Mouse (Mus musculus): ENCODE measurements around the gene Ankrd36.

The Ankrd36 gene

GRCm38 (mm10) chr11:5700808-5701207 is 131.3 kb downstream of the Ankrd36 start:
- DNase-seq, result no peak

- DNase-seq, result no peak
These were observed 131.8 kb downstream of the Ankrd36 start for GRCm38 (mm10) chr11:5701300-5701699.

DNA sequence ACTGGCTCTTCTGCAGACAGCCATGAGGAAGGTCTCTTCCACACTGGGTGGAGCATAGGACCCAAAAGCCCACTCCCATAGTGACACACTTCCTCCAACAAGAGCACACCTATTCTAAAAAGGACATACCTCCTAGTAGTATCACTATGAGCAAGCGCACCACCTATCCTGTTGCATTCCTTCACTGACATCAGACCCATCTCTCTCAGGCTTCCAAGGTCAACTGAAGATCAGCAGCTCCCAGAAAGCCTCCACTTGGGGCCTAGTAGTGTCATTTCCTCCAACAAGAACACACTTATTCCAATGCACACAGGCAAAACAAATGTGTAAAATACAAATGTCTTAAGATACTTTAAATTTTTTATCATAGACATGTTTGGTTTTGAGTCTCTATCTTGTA is 132.3 kb downstream of the Ankrd36 start:
- DNase-seq, result no peak

DNA sequence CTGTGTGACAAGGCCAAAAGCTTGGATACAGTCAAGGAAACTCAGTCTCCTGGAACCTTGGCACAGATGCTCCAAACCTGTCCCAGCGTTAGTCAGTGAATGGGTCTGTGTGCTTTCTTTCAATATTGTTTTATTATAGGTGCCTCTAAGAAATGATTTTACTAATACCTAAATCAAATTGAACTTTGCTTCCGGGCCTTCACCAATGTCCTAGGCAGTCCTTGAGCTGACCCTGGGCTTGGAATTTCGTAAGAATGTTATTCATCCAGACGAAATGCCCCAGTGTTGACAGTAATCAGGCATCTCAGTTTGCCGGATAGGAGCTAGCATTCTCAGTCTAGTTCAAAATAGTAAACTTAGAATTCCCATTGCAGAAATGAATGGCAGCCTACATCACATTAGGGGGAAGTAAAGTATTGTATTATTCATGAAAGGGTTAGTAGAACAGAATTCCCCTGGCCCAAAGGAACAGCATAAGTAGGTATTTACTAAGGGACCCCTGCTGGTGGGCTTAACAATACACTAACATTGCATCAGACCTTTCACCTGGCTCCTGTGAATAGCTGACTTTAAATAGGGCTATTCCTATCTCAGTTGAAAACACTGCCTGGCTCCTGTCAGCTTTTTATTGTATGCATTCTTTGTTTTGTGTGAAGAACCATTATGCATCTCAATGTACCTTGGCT is 132.9 kb downstream of the Ankrd36 start:
- DNase-seq, result no peak

DNA sequence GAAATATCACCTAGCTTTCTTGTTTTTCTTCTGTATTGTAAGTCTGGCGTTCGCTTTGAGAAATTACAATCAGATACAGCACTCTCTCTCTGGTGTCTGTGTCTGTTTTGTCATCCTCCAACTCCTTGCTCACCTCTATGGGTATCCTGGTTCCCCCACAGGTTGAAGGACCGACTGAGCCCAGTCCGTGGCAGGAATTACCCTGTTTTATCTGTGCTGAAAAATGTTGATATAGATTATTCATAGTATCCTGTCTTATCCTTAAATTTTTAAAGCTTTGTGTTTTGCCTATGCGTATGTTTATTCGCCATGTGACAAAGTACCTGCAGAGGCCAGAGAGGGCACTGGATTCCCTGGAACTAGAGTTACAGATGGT is 133.5 kb downstream of the Ankrd36 start:
- no peak for DNase-seq

DNA sequence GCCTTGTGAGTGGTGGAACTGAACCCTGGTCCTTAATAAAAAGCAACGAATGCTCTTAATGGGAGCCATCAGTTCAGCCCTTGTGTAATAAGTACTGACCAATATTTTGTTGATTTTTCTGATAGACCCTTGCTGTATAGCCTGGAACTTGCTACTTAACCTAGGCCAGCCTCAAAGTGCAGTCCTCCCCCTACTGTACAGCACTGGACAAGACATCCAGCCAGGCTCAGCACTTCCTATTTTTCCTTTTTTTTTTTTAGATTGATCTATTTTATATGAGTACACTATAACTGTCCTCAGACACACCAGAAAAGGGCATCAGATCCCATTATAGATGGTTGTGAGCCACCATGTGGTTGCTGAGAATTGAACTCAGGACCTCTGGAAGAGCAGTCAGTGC is 133.9 kb downstream of the Ankrd36 start:
- DNase-seq, result no peak

- no peak for DNase-seq
These were observed 136.5 kb downstream of the Ankrd36 start for GRCm38 (mm10) chr11:5705972-5706371.

GRCm38 (mm10) chr11:5706874-5707529 is 137.5 kb downstream of the Ankrd36 start:
- no peak for DNase-seq

GRCm38 (mm10) chr11:5707530-5708353 is 138.3 kb downstream of the Ankrd36 start:
- DNase-seq, result peak; percentile 91 to 93

DNA sequence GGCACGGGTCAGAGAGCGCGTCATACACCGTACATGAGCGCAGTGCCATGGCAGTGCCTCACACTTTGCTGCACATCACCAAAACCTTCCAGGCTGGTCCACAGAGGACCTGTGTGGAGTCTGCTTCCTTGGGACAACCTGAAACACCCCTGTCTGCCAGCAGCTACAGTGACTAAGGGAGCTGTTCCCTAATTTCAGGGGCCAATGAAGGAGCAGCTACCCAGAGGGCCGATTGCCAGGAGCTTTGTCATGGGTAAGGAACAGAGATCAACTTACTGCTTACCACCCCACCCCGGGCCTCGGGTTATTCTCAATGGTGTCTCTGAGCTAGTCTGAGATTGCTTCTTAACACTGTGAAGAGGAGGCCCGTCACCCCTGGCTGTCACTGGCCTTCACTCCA is 145.7 kb downstream of the Ankrd36 start:
- DNase-seq, result no peak

DNA sequence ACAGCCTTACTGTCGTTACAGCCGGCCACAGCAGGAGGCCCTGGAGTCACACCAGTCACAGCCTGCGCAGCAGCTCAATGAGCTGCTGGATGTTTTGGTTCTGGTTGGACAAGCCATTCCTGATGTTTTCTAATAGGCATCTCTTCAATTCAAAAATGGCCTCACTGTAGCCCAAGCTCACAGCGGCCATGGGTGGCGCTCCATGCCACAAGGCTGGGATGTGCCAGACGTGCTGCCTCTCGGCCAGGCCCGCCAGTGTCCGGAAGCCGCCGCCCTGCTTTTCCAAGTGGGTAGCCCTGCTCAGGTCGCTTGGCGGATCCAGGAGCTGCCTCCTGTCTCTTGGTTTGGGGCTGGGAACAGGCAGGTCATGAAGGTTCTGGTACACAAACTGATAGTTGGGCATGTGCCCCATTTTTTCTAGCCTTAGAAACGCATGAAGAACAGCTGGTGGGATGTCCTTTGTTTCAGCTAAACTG is 146.2 kb downstream of the Ankrd36 start, which contains the start of gene Mrps24:
TSS of gene Mrps24 (minus strand) at position 51 of the 476 bp plus-strand sequence.
- no peak for DNase-seq

DNA sequence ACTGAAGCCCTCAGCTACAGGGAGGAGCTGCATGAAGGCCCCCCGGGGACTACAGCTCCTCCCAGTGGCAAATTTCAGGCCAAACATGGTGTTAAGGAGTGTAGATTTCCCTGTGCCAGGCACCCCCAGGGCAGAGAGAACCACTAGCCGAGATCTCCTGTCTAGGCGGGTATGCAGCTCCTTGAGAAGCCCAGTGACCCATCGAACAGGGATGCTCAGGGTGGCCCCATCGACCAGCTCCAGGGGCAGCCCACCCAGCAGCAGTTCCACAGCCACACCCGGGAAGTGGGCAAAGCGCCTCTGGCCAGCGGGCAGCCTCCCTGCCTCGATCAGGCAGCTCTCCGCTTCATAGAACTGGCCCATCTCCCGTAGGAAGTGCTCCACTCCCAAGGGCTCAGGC is 146.8 kb downstream of the Ankrd36 start:
- DNase-seq, result no peak

DNA sequence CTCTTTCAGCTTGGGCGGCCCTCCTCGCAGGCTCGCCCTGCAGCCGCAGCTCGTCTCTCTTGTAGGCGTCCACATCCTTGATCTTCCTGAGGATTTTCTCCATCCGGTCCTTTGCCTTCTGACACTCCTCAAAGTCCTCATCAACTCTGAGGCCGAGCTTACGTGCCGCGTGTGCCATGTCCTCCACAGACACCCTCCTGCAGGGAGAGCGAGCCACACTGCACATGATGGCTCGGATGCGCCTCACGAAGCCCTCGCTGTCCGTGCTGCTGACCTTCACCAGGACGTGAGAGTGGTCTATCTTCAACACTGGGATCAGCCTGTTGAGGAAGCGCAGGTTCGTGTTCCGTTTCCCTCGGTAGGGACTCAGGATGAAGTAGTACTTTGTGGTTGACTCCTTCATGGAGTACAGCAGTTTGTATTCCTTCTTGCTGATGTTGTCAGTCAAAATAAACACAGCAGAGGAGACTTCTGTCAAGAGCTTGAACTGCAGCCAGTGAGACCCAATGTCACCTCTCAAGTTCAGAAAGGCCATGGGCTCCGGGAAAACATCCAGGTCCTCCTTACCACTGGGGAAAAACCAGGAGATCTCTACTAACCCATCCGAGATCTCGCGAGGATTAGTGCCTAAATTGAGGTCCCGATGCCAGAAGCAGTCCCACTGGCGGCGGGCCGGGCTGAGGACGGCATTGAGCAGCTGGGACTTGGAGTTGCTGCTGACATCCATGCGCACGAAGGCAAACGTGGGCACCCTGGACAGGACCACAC is 147.6 kb downstream of the Ankrd36 start:
- DNase-seq, result no peak

DNA sequence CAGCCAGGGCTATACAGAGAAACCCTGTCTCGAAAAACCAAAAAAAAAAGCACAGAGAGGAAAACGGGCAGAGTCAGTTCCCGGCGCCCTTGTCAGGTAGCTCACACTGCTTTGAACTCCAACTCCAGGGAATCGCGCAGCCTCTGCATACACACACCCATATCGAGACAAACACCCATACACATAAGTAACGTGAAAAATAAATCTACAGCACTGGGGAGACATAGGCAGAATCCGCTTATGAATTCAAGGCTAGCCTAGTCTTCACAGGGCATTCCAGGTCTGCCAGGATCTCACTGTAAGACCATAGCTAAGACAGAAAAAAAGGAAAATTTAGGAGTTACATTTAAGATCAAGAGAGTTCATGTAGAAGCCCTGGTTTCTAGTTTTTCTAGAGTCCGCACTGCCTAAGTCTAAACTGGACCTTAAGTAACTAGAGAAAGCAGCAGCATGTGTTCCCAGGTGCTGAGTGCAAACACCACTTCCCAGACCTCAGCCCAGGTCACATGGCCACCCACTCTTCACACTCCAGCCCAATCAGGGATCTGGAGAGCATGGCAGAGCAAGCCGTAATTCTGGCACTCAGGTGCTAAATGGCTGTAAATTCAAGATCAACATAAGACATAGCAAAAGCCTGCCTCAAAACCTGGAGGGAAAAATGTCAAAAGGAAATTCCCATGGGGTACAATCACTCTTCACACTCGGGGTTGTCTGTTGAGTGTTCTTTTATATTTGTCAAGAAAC is 149.3 kb downstream of the Ankrd36 start:
- no peak for DNase-seq

GRCm38 (mm10) chr11:5729582-5729981 is 160.1 kb downstream of the Ankrd36 start:
- no peak for DNase-seq

DNA sequence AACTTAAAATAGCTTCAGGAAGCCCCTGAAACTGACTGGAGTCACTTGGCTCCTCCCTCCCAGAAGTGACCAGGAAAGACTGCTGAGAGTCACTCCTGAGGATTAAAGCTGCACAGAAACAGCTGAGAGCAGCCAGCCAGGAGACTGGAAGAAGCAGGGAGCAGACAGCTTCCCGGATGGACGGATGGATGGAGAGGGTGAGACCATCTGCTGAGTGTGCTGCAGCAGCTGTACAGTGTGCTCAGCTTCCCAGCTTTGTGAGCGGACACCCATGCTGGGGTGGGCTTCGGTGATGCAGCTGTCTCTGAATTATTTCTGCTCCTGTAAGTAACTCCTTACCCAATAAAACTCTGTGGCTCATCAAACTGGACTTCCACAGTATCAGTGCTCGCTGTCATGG is 162.9 kb downstream of the Ankrd36 start:
- DNase-seq, result no peak

- no peak for DNase-seq
These were observed 164.8 kb downstream of the Ankrd36 start for GRCm38 (mm10) chr11:5734323-5734722.

DNA sequence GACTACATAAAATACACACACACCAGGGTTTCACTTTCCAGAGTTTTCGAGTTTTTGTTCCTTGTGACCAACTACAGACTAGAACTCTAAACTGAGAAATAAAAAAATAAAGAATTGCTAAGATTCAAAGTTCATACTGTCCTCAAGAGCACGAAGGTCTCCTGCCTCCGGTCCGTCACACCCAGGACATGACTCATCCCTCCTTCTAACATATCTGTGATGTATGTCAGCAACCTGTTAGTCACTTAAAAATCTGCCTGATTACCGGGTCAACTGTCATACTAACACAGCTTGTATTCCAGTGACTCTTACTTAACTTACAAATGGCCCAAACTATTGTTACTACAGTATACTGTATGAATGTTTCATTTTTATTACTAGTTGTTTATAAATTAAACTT is 167.7 kb downstream of the Ankrd36 start:
- DNase-seq, result no peak

Measured in cerebellum, adult 18-20 months (tissue).